ENCODE assay signal across 8 mouse cellular contexts in the genomic region with DNA sequence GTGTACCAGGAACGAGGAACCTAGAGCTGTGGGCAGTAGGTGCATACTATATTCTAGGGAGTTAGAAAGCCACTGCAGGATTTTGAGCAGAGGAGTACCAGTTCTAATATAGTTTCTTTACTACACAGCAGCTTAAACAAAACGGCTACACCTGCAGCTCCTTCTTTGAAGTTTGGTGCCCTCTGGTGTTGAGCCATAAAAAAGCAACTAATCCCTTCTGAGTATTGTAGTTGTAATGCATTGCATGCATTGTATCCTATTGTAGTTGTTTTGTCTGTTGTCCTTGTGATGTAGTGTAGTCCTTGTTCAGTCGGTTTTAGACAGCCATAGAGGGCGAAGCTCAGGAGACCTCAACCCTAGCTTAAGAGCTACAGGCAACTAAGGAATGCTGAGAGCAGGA.
DNase-seq lines count a peak whose midpoint lies in the region; ATAC-seq and TF ChIP-seq lines count a peak whose summit lies in the region.

No protein-coding gene starts in this region.

- DNase-seq in heart, adult 18-20 months: peak; percentile 56 to 86
- DNase-seq in WW6 (ENCODE audit: low read depth, low spot score): peak; percentile 24
- peak; percentile 29 for DNase-seq in hindbrain, embryonic 10.5 days (ENCODE audit: low spot score)
- DNase-seq in layer of hippocampus, postnatal 10 days (ENCODE audit: low spot score in 2 of 2): peak; percentile 63 to 69
- DNase-seq in midbrain, embryonic 10.5 days (ENCODE audit: low spot score): peak; percentile 17
- peak; percentile 33 to 52 for DNase-seq in spleen, adult 2 months (ENCODE audit: low read depth in 1 of 2, low spot score in 2 of 2)

- no peak overlapping the region for H3K4me2 ChIP-seq in heart, embryonic 11.5 days

- peaks cover 9% of the 10 kb centered on the region for H3K36me3 ChIP-seq in heart, embryonic 11.5 days (ENCODE audit: control insufficient read depth, insufficient read depth, low read length)
- H3K36me3 ChIP-seq in hindbrain, embryonic 10.5 days: peaks cover 78% of the 10 kb centered on the region
- H3K36me3 ChIP-seq in midbrain, embryonic 10.5 days: peaks cover 73% of the 10 kb centered on the region
- peaks cover 14% of the 10 kb centered on the region for H3K36me3 ChIP-seq in spleen, adult 2 months (ENCODE audit: control insufficient read depth, insufficient read depth, low read length)

- H3K27ac ChIP-seq in heart, embryonic 11.5 days (ENCODE audit: low read depth, low read length): no peak overlapping the region
- no peak overlapping the region for H3K27ac ChIP-seq in hindbrain, embryonic 10.5 days
- H3K27ac ChIP-seq in midbrain, embryonic 10.5 days (replicated peaks): no peak overlapping the region
- H3K27ac ChIP-seq in spleen, adult 2 months (ENCODE audit: insufficient read depth, low read length): no peak overlapping the region

- TF ChIP-seq CTCF in spleen, adult 2 months (IDR thresholded peaks at IDR 0.05; ENCODE audit: extremely low read depth, insufficient read depth, insufficient read length, insufficient replicate concordance): peak; percentile 7; the same call in 1 of the 2 replicates

- H3K4me1 ChIP-seq in heart, embryonic 11.5 days (ENCODE audit: control insufficient read depth, insufficient read depth, low read length): no peaks in the 10 kb centered on the region
- no peaks in the 10 kb centered on the region for H3K4me1 ChIP-seq in hindbrain, embryonic 10.5 days (replicated peaks)
- H3K4me1 ChIP-seq in midbrain, embryonic 10.5 days: no peaks in the 10 kb centered on the region
- H3K4me1 ChIP-seq in spleen, adult 2 months (ENCODE audit: control insufficient read depth, insufficient read depth, insufficient read length): no peaks in the 10 kb centered on the region

- no peaks in the 10 kb centered on the region for H3K27me3 ChIP-seq in heart, embryonic 11.5 days (ENCODE audit: control insufficient read depth, insufficient read depth, low read length)
- no peaks in the 10 kb centered on the region for H3K27me3 ChIP-seq in hindbrain, embryonic 10.5 days (ENCODE audit: insufficient read depth, poor library complexity, severe bottlenecking)
- no peaks in the 10 kb centered on the region for H3K27me3 ChIP-seq in midbrain, embryonic 10.5 days (ENCODE audit: low read depth, poor library complexity, severe bottlenecking)
- no peaks in the 10 kb centered on the region for H3K27me3 ChIP-seq in spleen, adult 2 months (ENCODE audit: control insufficient read depth, insufficient read depth, low read length)

- no peak for TF ChIP-seq POLR2A in spleen, adult 2 months (IDR thresholded peaks at IDR 0.05; ENCODE audit: low read depth, low read length)

- WGBS in heart, embryonic 11.5 days (ENCODE audit: insufficient replicate concordance): 55% methylated on average over 4 of the region's 4 CpGs
- 73% methylated on average over 4 of the region's 4 CpGs for WGBS in hindbrain, embryonic 10.5 days
- WGBS in midbrain, embryonic 10.5 days: 72% methylated on average over 4 of the region's 4 CpGs
- 41% methylated on average over 4 of the region's 4 CpGs for WGBS in spleen, adult 2 months

- H3K4me3 ChIP-seq in heart, embryonic 11.5 days (ENCODE audit: low read depth, low read length): no peak overlapping the region
- H3K4me3 ChIP-seq in hindbrain, embryonic 10.5 days: no peak overlapping the region
- H3K4me3 ChIP-seq in midbrain, embryonic 10.5 days: no peak overlapping the region
- no peak overlapping the region for H3K4me3 ChIP-seq in spleen, adult 2 months (ENCODE audit: extremely low read depth, insufficient read depth, insufficient read length)

- ATAC-seq in heart, embryonic 11.5 days (replicated peaks; ENCODE audit: insufficient number of reproducible peaks, low FRiP score, low TSS enrichment): no peak
- peak; percentile 85 for ATAC-seq in common myeloid progenitor, adult 5-6 weeks (replicated peaks; ENCODE audit: low read depth, poor library complexity, severe bottlenecking)

- no peaks in the 10 kb centered on the region for H3K9me3 ChIP-seq in heart, embryonic 11.5 days (replicated peaks; ENCODE audit: control insufficient read depth, low read length)
- H3K9me3 ChIP-seq in hindbrain, embryonic 10.5 days: no peaks in the 10 kb centered on the region
- no peaks in the 10 kb centered on the region for H3K9me3 ChIP-seq in midbrain, embryonic 10.5 days (replicated peaks)

- no peak overlapping the region for H3K9ac ChIP-seq in heart, embryonic 11.5 days (ENCODE audit: low read depth, low read length)

Comparison
In these comparisons a context has a peak if more than half of its experiments do, and no peak if none do; other contexts are left out.
1. DNase-seq: peak in every context shown above with its lines; median percentile 71 in heart, adult 18-20 months; 66 in layer of hippocampus, postnatal 10 days; 42 in spleen, adult 2 months; 29 in hindbrain, embryonic 10.5 days; 24 in WW6; 17 in midbrain, embryonic 10.5 days.